Mouse (Mus musculus) CD4-positive, CD25-positive, alpha-beta regulatory T cell, adult 4 months (primary cell): ENCODE data around the gene Lctl. TPM values are rescaled to one million over a fixed set of nuclear protein-coding genes. Genes with fewer than 3 reads are reported as not detected.

Source experiments
- ATAC-seq: one replicate; pipeline ENCODE4 v1.8.0; 2017
- polyA plus RNA-seq, 2 experiments: library from polyadenylated mRNA; unstranded; fragments of 100-300 nt; shearing (Covaris generic); gene quantifications; one replicate each; pipeline ENCODE4 v1.2.1; 2017

The Lctl gene
- not detected for polyA plus RNA-seq

- ATAC-seq: no peak
Observed at GRCm38 (mm10) chr9:64116876-64117275, at the start of gene Lctl. TSS of gene Lctl (plus strand) at chr9:64117147.

DNA sequence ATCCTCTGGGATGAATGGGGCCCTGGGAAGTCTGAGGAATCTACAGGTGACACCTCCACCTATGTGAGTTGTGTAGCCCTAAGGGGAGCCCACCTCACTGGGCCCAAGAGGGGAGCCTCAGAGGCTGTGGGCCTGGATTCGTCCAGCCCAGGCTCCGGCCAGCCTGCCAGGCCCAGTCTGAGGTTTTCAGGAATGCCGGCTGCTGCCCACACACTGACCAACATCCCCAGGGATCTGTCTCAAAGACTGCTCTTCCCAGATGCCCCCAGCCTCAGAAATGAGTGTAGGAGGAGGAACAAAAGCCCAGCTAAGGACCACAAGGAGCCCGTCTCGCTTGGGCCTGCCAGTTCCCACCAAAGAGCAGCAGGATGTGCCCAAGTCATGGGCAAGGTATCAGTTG is 49.2 kb upstream of the Lctl start:
- no peak for ATAC-seq

DNA sequence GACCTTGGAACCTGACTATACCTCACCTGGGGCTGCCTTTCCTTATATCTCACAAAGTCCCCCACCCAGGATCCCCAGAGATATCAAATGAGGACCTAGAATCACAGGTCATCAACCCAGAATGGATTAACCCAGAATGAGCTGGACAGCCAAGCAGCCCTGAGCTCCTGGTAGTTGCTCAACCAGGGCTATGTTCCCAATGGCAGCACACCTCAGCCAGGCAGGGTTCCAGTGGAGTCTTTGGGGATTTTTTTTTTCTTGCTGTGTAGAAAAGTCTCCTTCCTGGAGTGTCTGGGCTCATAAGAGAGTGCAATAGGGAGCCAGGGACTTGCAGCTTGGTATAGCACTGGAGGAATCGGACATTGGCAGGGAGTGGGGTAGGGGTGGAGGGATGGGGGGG is 48.4 kb upstream of the Lctl start:
- ATAC-seq: no peak

GRCm38 (mm10) chr9:64069131-64069530 is 47.8 kb upstream of the Lctl start:
- no peak for ATAC-seq

- no peak for ATAC-seq
Observed at GRCm38 (mm10) chr9:64070674-64071073, 46.3 kb upstream of the Lctl start.

GRCm38 (mm10) chr9:64074831-64075230 is 42.1 kb upstream of the Lctl start:
- no peak for ATAC-seq

DNA sequence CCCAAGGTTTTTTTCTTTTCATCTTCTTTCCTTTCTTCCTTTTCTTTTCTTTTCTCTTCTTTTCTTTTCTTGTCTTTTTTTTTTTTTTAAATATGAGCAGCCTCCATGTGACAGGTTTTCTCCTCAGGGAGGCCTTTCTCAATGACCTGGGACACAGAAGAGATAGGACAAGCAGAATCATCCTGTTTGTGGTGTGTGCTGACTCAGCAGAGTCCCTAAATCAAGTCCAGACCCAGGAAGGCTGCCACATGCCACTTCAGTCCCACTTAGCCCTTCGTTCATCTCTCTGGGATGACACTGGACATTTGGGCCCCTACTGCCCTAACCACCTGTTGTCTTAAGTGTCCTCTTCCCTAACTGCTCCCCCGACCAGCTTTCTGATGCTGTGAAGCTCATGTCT is 40.5 kb upstream of the Lctl start:
- no peak for ATAC-seq

- ATAC-seq: no peak
Observed at GRCm38 (mm10) chr9:64078386-64078792, 38.6 kb upstream of the Lctl start.

- no peak for ATAC-seq
Observed at GRCm38 (mm10) chr9:64079922-64080321, 37.0 kb upstream of the Lctl start.

- no peak for ATAC-seq
Observed at GRCm38 (mm10) chr9:64084231-64084630, 32.7 kb upstream of the Lctl start.

- no peak for ATAC-seq
Observed at GRCm38 (mm10) chr9:64084661-64085399, 32.1 kb upstream of the Lctl start.

DNA sequence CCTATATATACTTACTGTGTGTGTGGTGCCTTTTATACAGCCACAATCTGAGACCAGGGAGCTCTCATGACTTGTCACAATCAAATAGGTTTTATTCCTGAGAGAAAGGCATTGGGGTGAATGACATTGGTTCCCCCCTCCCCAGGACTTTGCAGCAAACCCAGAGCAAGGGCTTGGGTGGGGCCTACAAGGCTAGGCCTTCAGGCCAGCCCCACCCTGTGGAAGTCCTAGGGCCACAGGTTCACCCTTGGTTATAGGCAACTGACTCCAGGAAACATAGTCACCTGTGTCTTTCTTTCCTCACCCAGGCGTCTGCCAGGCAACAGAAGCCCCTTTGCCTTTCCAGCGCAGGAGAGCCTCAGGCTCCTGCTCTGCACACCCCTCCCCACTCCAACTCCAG is 31.0 kb upstream of the Lctl start:
- no peak for ATAC-seq

DNA sequence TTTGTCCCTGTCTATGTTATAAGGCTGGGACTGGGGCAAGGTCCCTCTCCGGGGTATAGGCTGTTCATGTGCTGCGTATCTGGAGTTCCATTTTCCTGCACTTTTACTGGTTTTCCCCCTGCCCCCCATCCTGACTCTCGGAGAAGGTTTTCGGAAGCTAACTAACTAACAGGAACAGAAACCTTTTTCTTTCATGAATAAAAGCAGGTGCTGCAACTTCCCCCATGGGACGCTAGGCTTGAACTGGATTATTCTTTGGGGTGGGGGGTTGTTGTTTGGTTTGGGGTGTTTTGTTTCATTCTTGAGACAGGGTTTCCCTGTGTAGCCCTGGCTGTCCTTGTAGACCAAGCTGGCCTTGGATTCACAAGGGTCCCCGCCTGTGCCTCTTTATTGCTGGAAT is 30.4 kb upstream of the Lctl start:
- ATAC-seq: no peak

GRCm38 (mm10) chr9:64087461-64088235 is 29.3 kb upstream of the Lctl start:
- no peak for ATAC-seq

- ATAC-seq: no peak
Observed at GRCm38 (mm10) chr9:64088346-64088745, 28.6 kb upstream of the Lctl start.

DNA sequence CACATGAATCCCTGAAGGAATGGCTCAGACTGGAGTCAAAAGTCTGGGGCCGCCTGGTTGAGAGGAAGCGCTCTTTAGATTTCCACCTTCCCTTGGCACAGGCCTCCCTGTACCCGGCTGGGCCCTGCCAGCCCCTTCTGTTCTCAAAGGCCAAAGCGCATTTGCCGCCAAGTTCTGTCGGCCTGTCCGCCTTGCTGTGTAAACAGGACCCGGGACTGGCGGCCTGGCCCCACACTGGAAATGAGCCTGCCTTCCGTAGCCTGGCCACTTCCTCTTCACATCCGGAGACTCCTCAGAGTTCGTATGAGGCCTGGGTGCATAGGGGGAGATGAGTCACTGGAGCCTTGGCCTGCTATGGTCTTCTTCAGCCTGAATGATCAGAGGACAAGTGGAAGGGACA is 27.9 kb upstream of the Lctl start:
- no peak for ATAC-seq

- no peak for ATAC-seq
Observed at GRCm38 (mm10) chr9:64094083-64094482, 22.9 kb upstream of the Lctl start.

DNA sequence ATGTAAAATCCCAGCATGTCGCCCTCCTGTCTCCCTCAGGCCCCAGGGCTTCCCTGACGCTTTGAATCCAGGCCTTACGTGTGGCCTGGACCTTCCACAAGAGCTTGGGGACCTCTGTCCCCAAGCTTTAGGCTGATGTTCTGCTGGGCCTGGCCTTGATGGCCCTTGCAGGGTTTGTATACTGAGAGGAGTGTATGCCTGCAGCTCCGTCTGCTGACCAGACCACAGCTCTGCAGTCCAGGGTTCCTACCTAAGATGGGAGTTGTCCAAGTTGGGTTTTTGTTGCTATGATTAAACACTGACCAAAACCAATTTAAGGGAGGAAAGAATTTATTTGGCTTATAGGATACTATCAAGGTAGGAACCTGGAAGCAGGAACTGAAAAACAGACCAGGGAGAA is 18.7 kb upstream of the Lctl start:
- no peak for ATAC-seq

- peak; percentile 47 for ATAC-seq
Observed at GRCm38 (mm10) chr9:64100442-64100841, 16.5 kb upstream of the Lctl start.

DNA sequence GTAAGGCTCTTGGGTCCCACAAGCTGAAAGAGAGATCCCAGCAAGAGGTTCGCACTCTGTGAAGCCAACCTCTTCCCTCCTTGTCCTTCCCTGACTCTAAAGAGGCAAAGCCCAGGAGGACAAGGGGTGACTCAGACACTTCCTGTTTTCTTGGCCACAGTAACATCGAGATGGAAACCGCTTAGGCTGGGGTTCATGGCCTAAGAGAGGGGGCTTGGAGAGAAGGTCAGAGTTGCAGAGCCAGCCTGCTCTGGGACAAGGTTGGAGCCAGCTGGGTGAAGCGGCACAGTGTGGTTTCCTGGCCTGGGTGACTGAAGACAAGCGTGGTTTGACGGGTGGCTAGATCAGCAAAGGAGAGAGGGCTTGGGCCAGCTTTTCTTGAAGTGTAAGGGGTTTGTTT is 11.6 kb upstream of the Lctl start:
- ATAC-seq: no peak

DNA sequence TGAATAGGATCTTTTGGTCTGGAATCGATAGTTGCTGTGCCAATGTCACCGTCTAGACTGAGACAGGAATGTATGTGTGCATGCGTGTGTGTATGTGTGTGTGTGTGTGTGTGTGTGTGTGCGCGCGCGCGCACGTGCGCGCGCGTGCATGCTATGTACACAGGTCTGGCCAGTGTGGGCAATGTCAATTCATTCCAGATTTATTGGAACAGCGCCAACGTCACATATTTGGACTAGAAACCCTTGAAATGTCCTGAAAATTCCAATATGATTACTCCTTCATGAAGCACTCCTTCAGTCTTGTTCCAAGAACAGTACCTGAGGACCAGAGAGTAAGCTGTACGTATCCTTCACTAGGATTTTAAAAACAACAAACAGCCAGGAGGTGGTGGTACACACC is 6.4 kb upstream of the Lctl start:
- ATAC-seq: no peak

- ATAC-seq: no peak
Observed at GRCm38 (mm10) chr9:64114646-64115045, 2.3 kb upstream of the Lctl start.

DNA sequence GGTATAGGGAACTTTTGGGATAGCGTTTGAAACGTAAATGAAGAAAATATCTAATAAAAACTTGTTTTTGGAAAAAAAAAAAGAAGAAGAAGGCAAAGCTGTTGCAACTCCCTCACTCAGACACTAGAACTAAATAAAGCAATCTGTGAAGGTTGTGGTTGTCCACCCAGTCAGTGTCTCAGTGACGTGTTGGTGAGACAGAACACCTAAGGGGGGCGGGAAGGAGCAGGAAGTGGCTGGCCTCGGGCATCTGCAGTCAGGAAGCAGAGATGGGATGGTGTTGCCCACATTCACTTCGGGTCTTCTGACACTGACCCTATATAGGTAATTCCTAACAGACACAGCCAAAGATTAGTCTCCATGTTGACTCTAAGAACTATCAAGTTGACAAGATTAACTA is 1.2 kb upstream of the Lctl start:
- no peak for ATAC-seq

- no peak for ATAC-seq
Observed at GRCm38 (mm10) chr9:64119898-64120297, 3.0 kb downstream of the Lctl start.
